Mouse (Mus musculus): ENCODE measurements around the gene Mocs1.
"Not testable (repeated sequence)": the region's sequence is repeated elsewhere in the genome, so short reads cannot be mapped to it uniquely, and the experiment has no call there.

The Mocs1 gene

GRCm38 (mm10) chr17:49433071-49433470, 4.9 kb downstream of the Mocs1 start:
- no peak for DNase-seq

GRCm38 (mm10) chr17:49434236-49434635, 6.1 kb downstream of the Mocs1 start:
- no peak for DNase-seq

- no peak for DNase-seq
These were observed 6.9 kb downstream of the Mocs1 start for GRCm38 (mm10) chr17:49435081-49435480.

GRCm38 (mm10) chr17:49436631-49437030, 8.5 kb downstream of the Mocs1 start:
- DNase-seq = no peak

- DNase-seq = not testable (repeated sequence)
These were observed 9.1 kb downstream of the Mocs1 start for GRCm38 (mm10) chr17:49437306-49437705.

- DNase-seq = no peak
These were observed 10.8 kb downstream of the Mocs1 start for GRCm38 (mm10) chr17:49438822-49439574.

GRCm38 (mm10) chr17:49439706-49440105, 11.5 kb downstream of the Mocs1 start:
- DNase-seq = no peak

- no peak for DNase-seq
These were observed 12.4 kb downstream of the Mocs1 start for GRCm38 (mm10) chr17:49440331-49441130.

- not testable (repeated sequence) for DNase-seq
These were observed 14.7 kb downstream of the Mocs1 start for GRCm38 (mm10) chr17:49442841-49443240.

- no peak for DNase-seq
These were observed 20.5 kb downstream of the Mocs1 start for GRCm38 (mm10) chr17:49448570-49449229.

- no peak for DNase-seq
These were observed 21.1 kb downstream of the Mocs1 start for GRCm38 (mm10) chr17:49449230-49449608.

- no peak for DNase-seq
These were observed 22.8 kb downstream of the Mocs1 start for GRCm38 (mm10) chr17:49450922-49451321.

GRCm38 (mm10) chr17:49456334-49456733, 28.2 kb downstream of the Mocs1 start:
- no peak for DNase-seq

- no peak for DNase-seq
These were observed 29.7 kb downstream of the Mocs1 start for GRCm38 (mm10) chr17:49457833-49458232.

- DNase-seq = no peak
These were observed 30.2 kb downstream of the Mocs1 start for GRCm38 (mm10) chr17:49458386-49458785.

- no peak for DNase-seq
These were observed 36.7 kb downstream of the Mocs1 start for GRCm38 (mm10) chr17:49464884-49465283.

GRCm38 (mm10) chr17:49468223-49468622, 40.1 kb downstream of the Mocs1 start:
- peak; percentile 78 for DNase-seq

GRCm38 (mm10) chr17:49472626-49473025, 44.5 kb downstream of the Mocs1 start:
- DNase-seq = no peak

- DNase-seq = no peak
These were observed 45.9 kb downstream of the Mocs1 start for GRCm38 (mm10) chr17:49474051-49474450.

- DNase-seq = no peak
These were observed 47.0 kb downstream of the Mocs1 start for GRCm38 (mm10) chr17:49475174-49475573.

GRCm38 (mm10) chr17:49477370-49477769, 49.2 kb downstream of the Mocs1 start:
- no peak for DNase-seq

- DNase-seq = no peak
These were observed 53.7 kb downstream of the Mocs1 start for GRCm38 (mm10) chr17:49481876-49482275.

GRCm38 (mm10) chr17:49484435-49484834, 56.3 kb downstream of the Mocs1 start:
- no peak for DNase-seq

GRCm38 (mm10) chr17:49489098-49489497, 60.9 kb downstream of the Mocs1 start:
- no peak for DNase-seq

Data from cerebellum, adult 11 months (tissue).